Mouse (Mus musculus) urinary bladder, postnatal 36 days (tissue): ENCODE measurements around the gene Npas2.

ENCODE experiments used
- DNase-seq, 2 experiments: peaks; one replicate each; pipeline ENCODE4 v3.0.0; 2022; ENCODE audit warnings: low spot score in 2 of 2, mixed read lengths in 1 of 2

Gene Npas2

DNA sequence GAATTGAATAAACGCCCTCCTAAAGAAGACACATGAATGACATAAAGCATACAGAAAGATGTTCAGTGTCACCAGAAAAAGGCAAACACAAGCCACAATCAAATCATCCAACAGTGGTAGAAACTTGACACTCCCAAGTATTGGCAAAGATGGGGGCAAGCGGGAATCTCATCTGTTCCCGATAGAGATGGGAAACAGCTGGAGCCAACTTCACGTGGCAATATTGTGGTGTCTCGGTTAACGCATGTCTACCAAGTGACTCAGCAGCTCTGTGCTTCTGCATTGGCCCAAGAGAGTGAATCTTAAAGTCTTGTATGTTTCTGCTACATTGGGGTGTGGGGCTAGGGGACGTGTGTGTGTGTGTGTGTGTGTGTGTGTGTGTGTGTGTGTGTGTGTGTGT lies 89.8 kb downstream of the Npas2 start:
- DNase-seq: no peak

DNA sequence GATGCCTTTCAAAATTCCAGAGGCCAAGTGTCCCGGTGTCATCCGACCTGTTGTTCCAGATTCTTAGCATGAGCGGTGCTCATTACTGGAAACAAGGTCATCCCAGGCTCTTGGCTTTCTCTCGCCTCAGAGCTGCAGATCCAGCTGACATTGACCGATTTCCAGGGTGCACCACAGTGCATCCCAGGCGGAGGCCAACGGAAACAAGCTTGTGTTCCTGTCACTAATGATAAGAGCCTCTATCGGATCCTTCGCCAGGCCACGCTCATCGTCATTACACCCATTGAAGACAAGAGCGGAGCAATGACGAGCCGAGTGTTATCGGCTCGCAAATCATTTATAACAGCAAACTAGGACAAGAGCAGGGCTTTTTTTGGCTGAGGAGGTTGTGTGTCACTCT lies 91.3 kb downstream of the Npas2 start:
- DNase-seq: peak in 1 of 2 experiments; percentile 19

DNA sequence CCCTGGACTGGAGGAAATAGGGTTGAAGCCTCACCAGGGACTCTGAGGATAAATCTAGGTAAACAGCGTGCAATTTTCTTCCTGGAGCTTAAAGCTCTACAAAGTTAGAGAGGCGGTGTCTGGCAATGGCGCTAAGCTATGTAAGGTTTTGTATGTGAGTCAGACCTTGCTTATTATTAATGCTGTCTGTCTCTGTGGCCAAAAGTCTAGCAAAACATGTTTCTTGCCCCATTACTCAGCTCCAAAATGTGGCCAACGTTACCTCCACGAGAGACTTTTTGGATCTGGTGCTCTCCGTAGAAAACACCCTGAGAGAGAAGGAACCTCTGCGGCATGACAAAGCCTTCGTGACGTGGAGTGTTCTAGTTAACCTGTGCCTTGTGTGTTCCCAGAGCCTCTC lies 93.5 kb downstream of the Npas2 start:
- DNase-seq: no peak

DNA sequence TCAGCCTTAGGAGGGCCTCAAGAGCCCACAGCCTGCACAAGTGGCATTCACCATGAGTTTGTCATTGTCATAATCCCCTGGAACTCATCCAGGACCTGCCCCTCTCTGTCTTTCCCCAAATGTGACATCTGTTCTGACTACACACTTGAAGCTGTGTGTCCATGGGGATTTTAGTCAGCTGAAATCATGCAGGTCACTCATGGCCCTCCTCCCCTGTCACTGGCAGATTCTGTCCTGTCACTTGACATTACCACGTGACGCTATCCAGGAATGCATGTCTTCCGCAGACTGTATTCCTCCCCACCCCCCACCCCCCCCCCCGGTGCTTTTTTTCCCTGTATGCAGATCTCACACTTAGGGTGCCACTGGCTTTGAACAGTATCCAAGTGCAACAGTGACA lies 94.3 kb downstream of the Npas2 start:
- DNase-seq: no peak

DNA sequence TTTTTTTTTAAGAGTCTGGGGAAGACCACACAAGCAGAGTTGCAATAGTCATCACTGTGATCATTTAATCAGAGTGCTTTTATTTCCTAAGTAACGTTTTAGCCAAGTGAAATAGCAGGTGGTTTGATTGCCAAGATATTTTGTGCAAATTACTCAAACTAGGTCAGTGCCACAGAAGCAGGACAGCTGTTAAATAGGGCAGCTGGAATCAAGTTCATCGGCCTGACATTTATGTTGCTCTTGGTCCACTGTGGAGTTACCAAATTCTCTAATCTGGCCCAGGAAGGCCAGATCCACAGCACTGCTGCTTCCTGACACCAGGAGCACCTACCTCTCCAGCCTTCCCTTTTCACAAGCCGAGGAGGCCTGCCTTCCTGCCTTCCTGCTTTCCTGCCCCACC lies 94.9 kb downstream of the Npas2 start:
- no peak for DNase-seq

DNA sequence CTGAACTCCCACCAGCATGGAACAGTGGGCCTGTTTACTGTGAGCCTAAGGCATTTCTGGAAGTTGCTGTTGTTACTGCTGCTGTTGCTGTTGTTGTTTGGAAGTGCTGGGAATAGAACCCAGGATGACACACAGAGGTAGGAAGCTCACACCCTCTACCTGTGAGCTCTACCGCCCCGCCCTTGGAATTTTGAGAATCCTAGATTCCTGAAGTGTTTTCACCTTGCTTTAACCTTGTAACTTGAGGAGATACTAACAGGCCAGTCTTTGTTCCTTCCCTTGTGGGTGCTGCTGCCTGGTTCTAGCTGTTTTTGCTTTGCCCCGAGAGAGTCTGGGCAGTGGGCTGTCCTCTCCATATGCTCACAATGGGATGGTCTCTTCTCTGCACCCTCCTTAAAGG lies 98.5 kb downstream of the Npas2 start:
- DNase-seq: no peak

DNA sequence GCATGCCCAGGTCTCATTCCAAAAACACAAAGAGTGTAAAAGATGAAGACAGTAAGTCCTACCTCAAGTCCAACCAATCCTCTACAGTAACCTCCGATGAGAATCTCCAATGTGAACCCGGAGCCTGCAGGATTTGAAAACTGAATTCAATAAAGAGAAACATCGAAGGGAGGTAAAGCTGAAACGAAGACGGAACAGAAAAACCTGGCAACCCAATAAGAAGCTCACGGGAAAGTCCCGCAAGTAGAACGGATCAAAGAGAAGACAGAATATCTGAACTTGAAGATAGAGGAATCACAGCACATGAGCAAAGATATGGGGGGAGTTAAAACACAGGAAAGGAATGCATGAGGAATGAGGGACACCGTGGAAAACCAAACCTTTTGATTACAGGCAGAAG lies 104.8 kb downstream of the Npas2 start:
- DNase-seq: no peak

DNA sequence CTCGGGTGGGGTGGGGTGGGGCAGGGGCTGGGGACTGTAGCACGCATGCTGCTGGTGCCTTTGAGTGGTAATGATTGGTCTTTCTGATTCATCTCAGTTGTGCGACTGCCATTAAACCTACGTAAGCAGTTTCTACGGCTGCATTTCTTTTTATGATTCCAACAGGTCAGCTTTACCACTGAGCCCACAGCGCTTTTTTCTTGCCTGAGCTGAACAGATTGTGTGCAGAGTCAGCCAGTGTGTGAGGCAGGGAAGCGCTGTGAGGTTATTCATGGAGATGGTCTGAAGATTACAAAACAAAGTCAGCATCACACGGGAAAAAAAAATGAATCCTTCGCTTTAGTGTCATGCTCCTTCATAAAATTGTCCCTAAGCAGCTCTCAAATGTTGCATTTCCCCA lies 106.7 kb downstream of the Npas2 start:
- DNase-seq: no peak

DNA sequence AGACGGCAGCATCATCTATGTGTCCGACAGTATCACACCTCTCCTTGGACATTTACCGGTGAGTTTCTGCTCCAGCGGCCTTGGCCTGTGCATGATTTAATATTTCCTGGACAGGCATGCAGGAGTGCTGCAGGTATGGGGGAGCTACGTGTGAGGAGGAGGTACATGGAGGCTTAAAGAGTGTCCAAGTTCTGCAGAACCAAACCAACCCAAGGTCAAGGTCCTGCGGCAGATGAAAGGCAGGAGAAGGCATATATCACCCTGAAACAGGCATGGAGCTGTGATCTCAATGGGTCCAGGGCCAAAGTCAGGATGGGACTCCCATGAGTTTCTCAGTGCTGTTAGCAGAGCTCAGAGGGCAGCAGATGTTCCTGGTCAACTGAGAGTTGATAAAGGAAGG lies 107.1 kb downstream of the Npas2 start:
- DNase-seq: no peak

DNA sequence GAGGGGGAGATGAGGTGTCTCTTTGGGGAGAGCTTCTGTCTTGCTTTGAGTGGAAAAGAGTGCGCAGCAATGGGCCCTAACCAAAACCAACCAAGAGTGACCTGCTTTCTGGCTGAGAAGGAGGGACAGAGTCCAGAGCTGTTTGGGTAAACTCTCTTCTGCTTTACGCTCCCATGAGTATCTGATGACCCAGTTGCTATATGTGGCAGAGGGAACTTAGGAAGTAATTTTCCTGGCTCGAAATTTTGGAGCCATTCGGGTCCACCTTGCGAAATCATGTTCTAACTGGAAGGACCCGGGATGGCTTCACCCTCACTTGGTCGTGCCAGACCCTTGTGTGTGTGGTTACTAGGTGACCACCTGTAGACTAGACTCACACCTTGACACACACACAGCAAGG lies 108.7 kb downstream of the Npas2 start:
- peak in 1 of 2 experiments; percentile 13 for DNase-seq

DNA sequence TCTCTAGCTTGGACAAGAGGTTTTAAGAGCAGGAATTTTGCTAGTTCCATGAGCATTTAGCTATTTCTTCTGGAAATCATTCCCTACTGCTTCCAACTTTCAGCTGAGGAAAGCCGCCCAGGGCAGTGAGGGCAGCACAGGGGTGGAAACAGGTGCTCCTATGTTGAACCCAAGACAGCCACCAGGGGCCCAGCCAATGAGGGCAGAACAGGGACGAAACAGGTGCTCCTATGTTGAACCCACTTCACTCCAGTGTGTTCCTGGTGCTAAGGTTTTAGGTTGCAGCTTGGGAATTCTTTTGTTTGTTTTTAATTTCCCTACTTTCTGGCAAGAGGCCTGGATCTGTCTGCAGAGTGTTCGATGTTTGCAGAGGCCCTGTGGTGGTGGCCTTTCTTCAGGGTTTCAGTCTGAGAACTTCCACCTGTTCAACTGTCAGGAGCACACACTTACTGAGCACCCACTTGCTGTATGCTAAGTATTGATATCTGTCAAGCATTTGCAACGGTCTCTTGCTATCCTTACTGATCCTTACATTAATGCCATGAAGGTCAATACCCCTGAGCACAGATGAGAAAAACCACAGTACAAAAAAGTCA lies 109.6 kb downstream of the Npas2 start:
- no peak for DNase-seq

DNA sequence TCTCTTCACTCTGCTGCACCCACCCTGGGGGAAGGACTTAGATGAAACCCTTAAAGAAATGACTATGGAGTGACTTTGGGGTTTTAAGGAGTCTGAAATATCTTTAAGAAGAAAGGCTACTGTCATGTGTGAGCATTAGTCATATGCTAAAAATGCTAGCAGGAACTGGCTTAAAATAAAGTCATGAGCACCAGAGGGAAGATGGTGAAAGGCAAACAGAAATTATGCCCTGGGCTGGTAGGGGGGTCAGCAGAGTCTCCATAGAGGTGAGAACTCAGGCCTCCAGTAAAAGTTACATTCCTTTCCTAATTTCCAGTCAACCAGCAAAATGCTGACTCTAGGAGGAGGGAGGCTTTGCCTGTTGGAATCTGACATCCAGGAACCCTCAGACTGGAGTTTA lies 113.8 kb downstream of the Npas2 start:
- DNase-seq: no peak

DNA sequence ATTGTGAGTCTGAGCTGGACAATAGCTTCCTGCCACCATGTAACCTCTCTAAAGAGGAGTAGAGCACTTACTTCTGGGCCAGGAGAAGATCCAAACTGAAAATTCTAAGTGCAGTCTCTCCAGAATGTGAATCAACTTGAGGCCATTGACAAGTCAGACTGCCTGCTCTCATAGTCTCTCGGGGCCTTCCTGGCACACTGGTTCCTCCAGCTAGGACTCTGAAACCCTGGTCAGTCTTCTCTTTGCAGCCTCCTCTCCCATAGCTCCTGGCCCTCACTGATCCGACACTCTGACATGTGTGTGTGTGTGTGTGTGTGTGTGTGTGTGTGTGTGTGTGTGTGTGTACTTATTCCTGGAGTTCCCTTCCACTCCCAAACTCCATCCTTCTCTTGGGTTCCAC lies 114.4 kb downstream of the Npas2 start:
- no peak for DNase-seq

DNA sequence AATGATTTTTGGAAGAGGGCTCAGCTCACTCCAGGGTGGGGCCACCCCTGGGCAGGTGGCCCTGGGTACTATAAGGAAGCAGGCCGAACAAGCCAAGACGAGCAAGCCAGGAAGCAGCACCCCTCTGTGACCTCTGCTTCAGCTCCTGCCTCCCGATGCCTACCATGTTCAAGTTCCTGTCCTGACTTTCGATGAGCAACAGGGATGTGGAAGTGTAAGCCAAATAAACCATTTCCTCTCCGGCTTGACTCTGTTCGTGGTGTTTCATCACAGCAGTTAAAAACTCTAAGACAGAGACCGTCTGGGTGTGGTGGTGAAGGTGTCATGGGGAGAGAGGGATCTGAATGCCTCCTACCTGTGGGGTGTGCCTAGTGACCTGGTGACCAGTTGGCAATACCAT lies 116.0 kb downstream of the Npas2 start:
- no peak for DNase-seq

DNA sequence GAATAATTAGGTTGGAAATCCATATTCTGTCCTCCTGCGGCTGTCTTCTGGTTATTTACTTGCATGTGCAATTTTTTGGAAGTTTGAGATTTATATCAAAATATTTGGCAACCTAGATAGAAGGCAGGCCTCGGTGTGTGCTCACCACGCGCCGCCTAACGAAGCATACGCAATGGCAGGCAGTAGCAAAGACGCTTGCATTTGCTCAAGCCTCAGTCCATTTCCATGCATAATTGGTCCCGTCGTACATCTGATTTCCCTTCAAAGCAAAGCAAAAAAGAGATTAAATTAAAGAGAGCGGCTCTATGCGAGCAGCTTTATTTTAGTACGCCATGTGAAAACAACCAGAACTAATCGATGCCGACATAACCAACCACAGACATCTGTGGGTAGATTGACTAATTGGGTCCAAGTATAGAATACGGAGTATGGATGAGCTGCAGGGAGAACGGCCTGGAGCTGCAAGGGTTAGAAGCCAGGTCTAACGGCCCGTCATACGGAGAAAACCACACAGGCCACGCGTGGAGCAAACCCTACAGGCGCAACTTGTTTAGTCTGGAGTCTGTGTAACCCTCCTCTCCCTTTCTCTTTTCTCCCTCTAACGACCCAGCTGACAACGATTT lies 118.9 kb downstream of the Npas2 start:
- no peak for DNase-seq

DNA sequence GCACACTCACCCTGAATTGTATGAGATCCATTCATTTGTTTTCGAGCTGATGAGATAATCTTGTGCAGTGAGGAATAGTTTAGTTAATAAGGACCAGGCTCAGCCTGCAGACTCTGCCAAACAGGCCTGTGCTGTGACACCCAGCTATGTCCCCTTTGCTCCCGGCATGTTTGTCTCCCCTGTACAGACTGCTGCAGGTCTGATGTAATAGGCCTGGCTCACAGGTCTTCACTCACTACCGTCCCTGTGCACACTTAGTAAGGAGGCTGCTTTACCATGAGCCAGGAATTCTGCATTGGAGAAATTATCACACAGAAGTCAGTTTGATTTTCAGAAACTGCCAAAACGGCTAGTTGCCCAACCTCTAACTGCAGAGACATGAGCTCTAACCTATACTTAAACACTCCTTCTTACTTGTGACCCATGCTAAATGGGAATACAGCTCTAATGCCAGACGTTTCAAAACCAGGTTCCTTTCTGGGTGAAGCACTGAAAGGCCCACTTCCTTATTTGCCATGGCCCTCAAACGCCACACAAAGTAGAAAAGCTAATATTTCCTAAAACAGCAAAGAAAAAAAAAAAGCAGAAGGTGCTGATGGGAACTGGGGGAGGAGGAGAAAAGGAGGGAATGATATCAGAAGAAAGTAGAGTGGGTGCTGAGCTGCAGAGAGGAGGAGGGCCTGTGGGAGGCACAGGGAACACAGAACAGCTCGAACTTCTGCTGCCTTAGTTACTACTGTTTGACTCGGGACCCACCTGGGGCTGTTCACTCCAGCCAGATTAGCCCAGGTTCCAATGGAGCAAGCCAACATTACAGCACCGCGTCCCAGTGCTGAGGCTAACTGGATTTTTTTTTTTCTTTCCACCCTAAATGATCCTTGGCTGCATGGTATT lies 120.1 kb downstream of the Npas2 start:
- DNase-seq: no peak

DNA sequence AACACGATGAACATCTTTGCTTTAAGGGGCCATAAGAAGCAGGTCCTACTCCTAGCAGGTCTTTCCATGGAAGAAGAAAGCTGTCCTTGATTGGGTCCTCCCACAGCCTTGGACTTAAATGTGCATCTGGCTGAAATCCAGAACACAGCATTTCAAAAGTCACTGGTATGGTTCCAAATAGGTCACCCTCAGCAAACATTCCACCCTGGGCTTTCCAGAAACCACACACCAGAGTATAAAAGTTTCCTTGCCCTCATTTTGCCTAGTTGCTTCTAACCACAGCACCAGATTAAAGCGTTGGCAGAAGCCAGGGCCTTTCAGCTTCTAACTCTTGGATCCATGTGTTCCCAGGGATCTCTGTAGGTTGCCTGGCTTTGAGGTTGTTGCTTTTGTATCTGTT lies 124.4 kb downstream of the Npas2 start:
- peak in 1 of 2 experiments; percentile 24 for DNase-seq

DNA sequence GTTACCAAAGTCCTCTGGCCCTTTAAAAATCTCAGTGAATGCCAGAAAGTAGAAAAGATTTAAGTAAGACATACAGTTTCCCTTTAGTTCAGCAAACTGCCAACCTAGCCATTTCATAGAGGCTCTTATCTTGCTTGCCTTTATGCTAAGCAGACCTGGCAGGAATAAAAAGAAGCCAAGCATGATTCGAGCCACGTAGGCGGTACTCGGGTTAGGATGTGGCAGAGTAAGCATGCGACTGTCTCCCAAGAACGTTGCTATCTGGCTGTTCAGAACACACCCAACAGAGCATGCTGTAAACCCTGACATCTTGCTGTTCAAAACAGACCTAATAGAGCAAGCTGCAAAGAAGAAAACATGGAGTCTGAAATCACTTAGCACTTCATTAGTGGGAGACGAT lies 125.3 kb downstream of the Npas2 start:
- no peak for DNase-seq

DNA sequence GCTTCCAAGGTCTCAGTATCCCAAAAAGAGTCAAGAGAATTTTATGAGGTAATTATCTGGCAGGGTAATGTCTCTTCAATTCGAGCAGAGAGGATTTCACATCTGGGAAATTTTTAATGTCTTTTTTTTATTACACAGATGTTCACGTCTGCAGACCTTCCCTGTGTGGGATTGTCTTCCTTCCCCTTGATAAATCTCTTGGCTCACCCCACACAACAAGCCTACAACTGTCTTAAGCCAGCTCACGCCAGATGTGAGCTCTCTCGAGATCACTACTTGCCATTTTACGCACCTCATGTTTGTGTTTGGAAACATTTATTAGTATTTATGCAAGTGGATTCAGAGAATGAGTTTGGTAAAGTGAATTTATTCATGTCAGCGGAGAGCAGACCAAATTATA lies 128.4 kb downstream of the Npas2 start:
- no peak for DNase-seq

DNA sequence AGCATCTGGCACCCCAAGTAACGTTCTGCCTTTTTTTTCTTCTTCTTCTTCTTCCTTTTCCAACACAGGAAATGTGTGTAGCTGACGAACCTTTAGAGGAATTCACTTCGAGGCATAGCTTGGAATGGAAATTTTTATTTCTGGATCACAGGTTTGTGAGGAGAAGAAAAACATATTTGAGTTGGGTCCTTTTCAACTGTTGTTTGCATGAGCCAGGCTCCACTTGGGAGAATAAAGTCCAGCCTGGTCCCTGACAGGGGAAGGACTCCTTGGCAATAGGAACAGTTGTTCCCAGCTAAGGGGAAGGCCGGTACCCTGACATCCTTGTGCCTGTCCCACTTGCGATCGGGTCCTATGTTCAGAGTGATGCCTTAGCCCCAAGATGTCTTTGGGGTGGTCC lies 131.7 kb downstream of the Npas2 start:
- DNase-seq: no peak

DNA sequence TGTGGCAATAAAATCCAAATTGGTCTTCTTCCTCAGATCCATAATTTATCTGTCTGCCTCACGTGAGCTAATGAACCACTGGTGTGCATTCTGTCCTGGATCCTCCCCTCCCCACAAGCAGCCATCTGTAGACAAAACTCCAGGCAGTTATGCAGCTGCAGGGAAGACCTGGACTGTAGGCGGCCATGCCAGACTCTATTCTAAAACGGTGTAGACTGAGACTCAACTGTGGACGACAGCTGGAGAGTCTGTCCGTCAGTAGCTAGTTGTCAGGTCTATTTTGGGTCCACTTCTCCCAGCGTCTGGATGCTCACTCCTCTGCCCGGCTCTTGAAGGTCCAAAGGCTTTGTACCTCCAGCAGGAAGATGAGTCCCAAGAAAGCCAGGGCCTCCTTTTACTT lies 134.0 kb downstream of the Npas2 start:
- no peak for DNase-seq

DNA sequence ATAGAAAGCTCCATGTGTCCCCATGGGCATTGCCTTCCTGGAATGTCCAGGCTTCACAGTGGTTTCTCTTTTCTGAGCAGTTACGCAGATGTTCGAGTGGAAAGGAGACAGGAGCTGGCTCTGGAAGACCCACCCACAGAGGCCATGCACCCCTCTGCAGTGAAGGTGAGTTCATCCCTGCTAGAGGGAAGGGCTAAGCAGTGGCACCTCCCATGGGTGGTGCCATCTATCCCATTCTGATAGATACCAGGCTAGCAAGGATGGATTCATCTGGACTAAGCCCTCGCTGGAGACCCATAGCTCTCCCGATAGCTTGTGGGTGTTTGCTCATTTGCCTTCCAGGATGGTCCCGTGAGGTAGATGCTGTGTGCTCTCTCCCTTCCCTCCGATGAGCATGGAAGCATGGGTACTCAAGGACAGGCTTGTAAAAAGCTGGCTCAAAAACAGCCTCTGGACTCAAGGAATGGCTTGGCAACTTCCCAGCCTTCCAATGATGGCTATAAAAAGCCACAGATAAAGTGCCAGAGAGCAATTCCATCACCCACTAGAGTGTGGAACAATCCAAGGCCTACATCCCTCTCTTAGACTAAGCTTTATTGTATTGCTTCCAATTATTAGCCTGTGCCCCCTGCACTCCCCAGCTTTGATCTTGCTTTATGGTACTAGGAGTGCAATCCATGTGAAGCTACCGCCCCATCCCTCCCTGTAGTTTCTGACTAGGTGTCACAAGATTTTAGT lies 137.5 kb downstream of the Npas2 start:
- no peak for DNase-seq
